Mouse (Mus musculus): ENCODE measurements around the gene Edem3. TPM values are rescaled to one million over a fixed set of nuclear protein-coding genes. Genes with fewer than 3 reads are reported as not detected.
A peak's percentile ranks its signal among the peaks of the same experiment; 100 is the strongest.
"Not testable (repeated sequence)": the region's sequence is repeated elsewhere in the genome, so short reads cannot be mapped to it uniquely, and the experiment has no call there.

Gene Edem3
- polyA plus RNA-seq, 1 experiment from 2014 or later: 17.4 TPM

DNA sequence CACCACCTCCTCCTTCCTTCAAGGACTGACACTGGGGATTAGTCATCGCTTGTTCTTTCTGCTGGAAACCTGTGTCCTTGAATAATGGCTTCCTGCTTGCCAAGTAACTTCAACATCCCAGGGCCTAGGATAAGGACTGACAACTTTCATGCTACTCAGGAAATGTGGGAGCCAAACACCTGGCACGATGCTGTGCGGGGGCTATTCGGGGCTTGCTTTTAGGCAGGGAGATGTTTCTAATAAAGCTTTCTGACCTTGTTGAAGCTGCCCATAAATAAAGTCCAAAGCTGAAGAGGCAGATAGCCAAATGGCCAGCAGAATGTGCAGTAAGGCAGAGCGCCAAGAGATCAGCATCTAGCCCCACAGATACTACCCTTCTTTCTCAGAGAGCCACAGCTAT is 35.3 kb upstream of the Edem3 start:
- DNase-seq (ENCODE audit: low spot score): no peak
- H3K27me3 ChIP-seq (ENCODE audit: low read depth, poor library complexity, severe bottlenecking): no peaks in the 10 kb centered on the region
- H3K36me3 ChIP-seq: no peaks in the 10 kb centered on the region
- H3K4me3 ChIP-seq: no peak overlapping the region
- H3K4me1 ChIP-seq: peaks cover 8% of the 10 kb centered on the region
- H3K27ac ChIP-seq: no peak overlapping the region
- 62% methylated on average over 5 of the region's 5 CpGs for WGBS
- H3K9me3 ChIP-seq (replicated peaks): no peaks in the 10 kb centered on the region

DNA sequence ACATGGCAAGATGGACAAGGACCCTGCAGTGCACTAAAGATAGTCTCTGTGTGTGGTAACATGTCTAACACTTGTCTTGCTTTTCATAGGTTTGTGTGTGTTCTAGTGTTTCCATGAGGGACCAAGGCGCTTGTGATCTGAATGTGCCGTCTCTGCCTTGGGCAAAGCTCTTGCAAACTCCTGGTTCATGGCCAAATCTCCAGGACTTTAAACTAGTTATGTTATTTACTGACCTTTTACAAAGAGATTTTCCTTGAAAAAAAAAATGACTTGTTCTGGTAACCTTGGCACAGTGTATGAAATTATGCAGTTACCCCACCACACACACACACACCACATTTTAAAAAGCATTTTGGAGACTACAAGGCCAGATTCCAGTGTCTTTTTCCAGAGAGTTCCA is 34.6 kb upstream of the Edem3 start:
- Histone ChIP-seq H3K27me3 (ENCODE audit: low read depth, poor library complexity, severe bottlenecking) (no peaks in the 10 kb centered on the region), H3K9me3 (replicated peaks) (no peaks in the 10 kb centered on the region), H3K4me1 (peaks cover 12% of the 10 kb centered on the region), H3K4me3 (no peak overlapping the region), H3K27ac (no peak overlapping the region), H3K36me3 (no peaks in the 10 kb centered on the region)
- no peak for DNase-seq (ENCODE audit: low spot score)
- 92% methylated on average over 2 of the region's 2 CpGs for WGBS

DNA sequence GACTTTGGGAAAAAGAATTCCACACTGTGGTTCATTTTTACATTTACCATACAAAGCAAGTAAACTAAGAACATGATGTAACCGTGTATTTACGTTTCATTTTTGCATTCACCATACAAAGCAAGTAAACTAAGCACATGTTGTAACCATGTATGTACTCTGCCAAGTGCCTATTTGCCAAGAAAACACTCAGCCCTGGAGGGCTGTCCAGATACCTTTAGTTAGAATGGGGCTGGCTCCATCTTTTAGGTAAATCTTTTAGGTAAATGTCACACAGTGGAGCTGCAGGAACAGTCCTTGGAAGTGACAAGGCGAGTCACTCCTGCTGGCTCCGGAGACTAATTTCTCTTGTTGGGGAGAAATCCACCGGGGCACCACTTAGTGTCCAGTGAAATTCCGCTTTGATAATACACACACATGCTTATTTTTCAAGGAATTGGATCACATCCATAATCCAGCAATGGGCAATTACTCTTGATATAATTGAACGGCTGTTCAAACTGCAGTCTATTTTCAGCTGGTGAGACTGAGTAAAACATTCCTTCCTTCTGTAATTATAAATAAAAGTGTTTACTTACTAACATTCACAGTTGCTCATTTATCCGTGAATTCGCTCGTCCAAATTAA is 33.7 kb upstream of the Edem3 start:
- Histone ChIP-seq H3K9me3 (replicated peaks) (no peaks in the 10 kb centered on the region), H3K4me1 (peaks cover 12% of the 10 kb centered on the region), H3K4me3 (no peak overlapping the region), H3K36me3 (no peaks in the 10 kb centered on the region), H3K27ac (no peak overlapping the region), H3K27me3 (ENCODE audit: low read depth, poor library complexity, severe bottlenecking) (no peaks in the 10 kb centered on the region)
- 88% methylated on average over 10 of the region's 10 CpGs for WGBS
- no peak for DNase-seq (ENCODE audit: low spot score)

DNA sequence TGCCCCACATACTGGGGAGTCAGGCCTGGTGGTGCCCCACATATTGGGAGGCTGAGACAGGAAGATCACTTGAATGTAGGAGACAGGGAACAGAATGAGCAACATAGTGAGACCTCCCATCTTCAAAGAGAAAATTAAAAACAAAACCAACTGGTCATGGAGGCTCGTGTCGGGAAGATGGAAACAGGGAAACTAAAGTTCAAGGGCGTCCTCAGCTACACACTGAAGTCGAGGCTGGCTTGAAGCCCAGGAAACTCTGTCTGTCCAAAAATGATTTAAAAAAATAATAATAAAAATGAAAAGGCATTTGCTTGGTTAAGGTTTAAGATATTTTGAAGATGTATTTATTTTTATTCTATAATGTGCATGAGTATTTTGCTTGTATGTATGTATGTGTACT is 31.4 kb upstream of the Edem3 start:
- Histone ChIP-seq H3K27me3 (ENCODE audit: low read depth, poor library complexity, severe bottlenecking) (no peaks in the 10 kb centered on the region), H3K4me3 (no peak overlapping the region), H3K36me3 (no peaks in the 10 kb centered on the region), H3K27ac (no peak overlapping the region), H3K9me3 (replicated peaks) (no peaks in the 10 kb centered on the region), H3K4me1 (peaks cover 12% of the 10 kb centered on the region)
- 84% methylated on average over 4 of the region's 4 CpGs for WGBS
- no peak for DNase-seq (ENCODE audit: low spot score)

- H3K9me3 ChIP-seq (replicated peaks): no peaks in the 10 kb centered on the region
- H3K27ac ChIP-seq: no peak overlapping the region
- DNase-seq (ENCODE audit: low spot score): no peak
- H3K4me3 ChIP-seq: no peak overlapping the region
- H3K4me1 ChIP-seq: peaks cover 4% of the 10 kb centered on the region
- WGBS: 86% methylated on average over 2 of the region's 2 CpGs
- H3K27me3 ChIP-seq (ENCODE audit: low read depth, poor library complexity, severe bottlenecking): no peaks in the 10 kb centered on the region
- H3K36me3 ChIP-seq: no peaks in the 10 kb centered on the region
Measured at GRCm38 (mm10) chr1:151725590-151725989, 29.6 kb upstream of the Edem3 start.

DNA sequence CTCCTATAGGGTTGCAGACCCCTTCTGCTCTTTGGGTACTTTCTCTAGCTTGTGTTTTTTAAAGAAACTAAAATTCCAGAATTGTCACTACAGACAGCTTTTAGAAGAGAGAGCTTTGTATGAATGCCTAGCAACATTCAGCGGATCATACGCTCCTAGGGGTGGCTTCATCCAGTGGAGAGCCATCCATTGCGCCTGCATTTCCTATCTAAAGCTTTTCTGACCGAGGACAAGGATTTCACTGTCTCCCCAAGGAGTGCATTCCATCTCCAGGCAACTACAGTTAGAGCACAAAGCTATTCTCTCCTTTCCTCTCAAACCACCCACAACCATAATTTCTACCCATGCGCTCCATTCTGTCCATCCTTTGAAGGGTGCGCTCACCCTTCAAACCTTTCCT is 28.8 kb upstream of the Edem3 start:
- Histone ChIP-seq H3K36me3 (no peaks in the 10 kb centered on the region), H3K27ac (no peak overlapping the region), H3K4me3 (no peak overlapping the region), H3K4me1 (peaks cover 4% of the 10 kb centered on the region), H3K9me3 (replicated peaks) (no peaks in the 10 kb centered on the region), H3K27me3 (ENCODE audit: low read depth, poor library complexity, severe bottlenecking) (no peaks in the 10 kb centered on the region)
- no peak for DNase-seq (ENCODE audit: low spot score)
- 94% methylated on average over 6 of the region's 6 CpGs for WGBS

- Histone ChIP-seq H3K36me3 (no peaks in the 10 kb centered on the region), H3K27me3 (ENCODE audit: low read depth, poor library complexity, severe bottlenecking) (no peaks in the 10 kb centered on the region), H3K4me1 (peaks cover 4% of the 10 kb centered on the region), H3K9me3 (replicated peaks) (no peaks in the 10 kb centered on the region), H3K27ac (no peak overlapping the region), H3K4me3 (no peak overlapping the region)
- WGBS: 90% methylated on average over 4 of the region's 4 CpGs
- no peak for DNase-seq (ENCODE audit: low spot score)
Measured at GRCm38 (mm10) chr1:151728141-151728540, 27.0 kb upstream of the Edem3 start.

GRCm38 (mm10) chr1:151737146-151737545 is 18.0 kb upstream of the Edem3 start:
- 88% methylated on average over 2 of the region's 2 CpGs for whole genome bisulfite sequencing
- DNase-seq (ENCODE audit: low spot score): no peak

DNA sequence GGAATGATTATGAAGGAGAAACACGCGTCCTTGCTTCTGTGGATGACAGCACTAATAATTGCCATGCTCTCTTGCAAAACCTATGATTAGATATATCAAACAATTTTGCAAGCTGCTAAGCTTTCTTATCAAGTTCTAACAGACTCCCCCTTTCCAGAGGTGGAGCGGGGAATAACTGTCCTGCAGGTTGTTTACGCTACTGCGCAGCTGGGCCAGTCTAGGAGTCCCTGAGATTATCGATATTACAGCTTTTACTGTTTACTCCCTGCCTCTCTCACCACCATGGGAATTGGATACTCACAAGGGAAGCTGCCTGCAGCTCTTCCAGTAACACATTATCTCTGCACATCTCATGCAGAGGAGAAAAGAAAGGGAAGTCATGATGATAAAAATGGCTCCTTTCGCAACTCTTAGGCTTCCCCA is 14.0 kb upstream of the Edem3 start:
- no peak overlapping the region for H3K27ac ChIP-seq
- H3K27me3 ChIP-seq (ENCODE audit: low read depth, poor library complexity, severe bottlenecking): no peaks in the 10 kb centered on the region
- no peaks in the 10 kb centered on the region for H3K9me3 ChIP-seq (replicated peaks)
- no peak for DNase-seq (ENCODE audit: low spot score)
- H3K4me3 ChIP-seq: no peak overlapping the region
- H3K36me3 ChIP-seq: no peaks in the 10 kb centered on the region
- WGBS: 93% methylated on average over 7 of the region's 7 CpGs
- no peaks in the 10 kb centered on the region for H3K4me1 ChIP-seq

More at GRCm38 (mm10) chr1:151737146-151737545, 18.0 kb upstream of the Edem3 start:
- Histone ChIP-seq H3K9me3 (replicated peaks) (no peaks in the 10 kb centered on the region), H3K4me1 (no peaks in the 10 kb centered on the region), H3K4me3 (no peak overlapping the region), H3K36me3 (no peaks in the 10 kb centered on the region), H3K27ac (no peak overlapping the region), H3K27me3 (ENCODE audit: low read depth, poor library complexity, severe bottlenecking) (no peaks in the 10 kb centered on the region)

- H3K4me3 ChIP-seq; H3K4me1 ChIP-seq; H3K27ac ChIP-seq; DNase-seq (ENCODE audit: low spot score); H3K27me3 ChIP-seq (ENCODE audit: low read depth, poor library complexity, severe bottlenecking); H3K36me3 ChIP-seq; H3K9me3 ChIP-seq (replicated peaks): not testable (repeated sequence)
- 87% methylated on average over 2 of the region's 2 CpGs for WGBS
Measured at GRCm38 (mm10) chr1:151749894-151750293, 5.3 kb upstream of the Edem3 start.

DNA sequence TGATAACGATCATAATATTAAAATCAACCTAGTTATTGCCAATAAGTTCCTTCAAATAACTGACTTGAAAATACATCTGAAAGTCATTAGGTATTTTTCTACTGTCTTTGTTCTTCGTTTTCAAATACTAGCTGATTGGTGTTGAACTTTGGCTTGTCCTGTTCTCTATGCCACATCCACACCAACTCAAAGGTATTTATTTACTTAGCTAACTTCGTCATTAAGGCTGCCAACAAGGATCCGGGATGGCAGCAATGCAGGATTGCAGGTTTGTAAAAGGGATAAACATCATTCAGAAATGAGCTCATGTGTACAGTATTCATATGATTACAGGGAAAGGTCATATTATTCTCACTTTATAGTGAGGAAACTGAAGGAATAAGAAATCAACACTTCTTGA is 2.2 kb upstream of the Edem3 start:
- Histone ChIP-seq H3K9me3 (replicated peaks) (no peaks in the 10 kb centered on the region), H3K4me1 (peaks cover 21% of the 10 kb centered on the region), H3K4me3 (no peak overlapping the region), H3K36me3 (no peaks in the 10 kb centered on the region), H3K27ac (no peak overlapping the region), H3K27me3 (ENCODE audit: low read depth, poor library complexity, severe bottlenecking) (no peaks in the 10 kb centered on the region)
- WGBS: 81% methylated on average over 4 of the region's 4 CpGs
- DNase-seq (ENCODE audit: low spot score): no peak

- H3K9me3 ChIP-seq (replicated peaks): no peaks in the 10 kb centered on the region
- no peaks in the 10 kb centered on the region for H3K27me3 ChIP-seq (ENCODE audit: low read depth, poor library complexity, severe bottlenecking)
- no peak overlapping the region for H3K4me3 ChIP-seq
- no peak for DNase-seq (ENCODE audit: low spot score)
- no peaks in the 10 kb centered on the region for H3K36me3 ChIP-seq
- no peak overlapping the region for H3K27ac ChIP-seq
- H3K4me1 ChIP-seq: peaks cover 21% of the 10 kb centered on the region
- WGBS: 82% methylated on average over 8 of the region's 8 CpGs
Measured at GRCm38 (mm10) chr1:151753374-151753929, 1.7 kb upstream of the Edem3 start.

- no peaks in the 10 kb centered on the region for H3K27me3 ChIP-seq (ENCODE audit: low read depth, poor library complexity, severe bottlenecking)
- peak overlapping the region; percentile 88 for H3K27ac ChIP-seq
- 80% methylated on average over 10 of the region's 10 CpGs for WGBS
- DNase-seq (ENCODE audit: low spot score): no peak
- H3K36me3 ChIP-seq: no peaks in the 10 kb centered on the region
- H3K9me3 ChIP-seq (replicated peaks): no peaks in the 10 kb centered on the region
- peak overlapping the region; percentile 96 for H3K4me3 ChIP-seq
- peaks cover 21% of the 10 kb centered on the region for H3K4me1 ChIP-seq
Measured at GRCm38 (mm10) chr1:151754028-151754489, 1.1 kb upstream of the Edem3 start.

Measured in limb, embryonic 10.5 days (tissue).